Mouse (Mus musculus) lung, postnatal 0 days (tissue): ENCODE measurements around the gene Olfr1395.

Experiments used
- CTCF ChIP-seq: IDR thresholded peaks from 2 replicates; pipeline ENCODE4 v1.5.1; 2016; ENCODE audit warnings: antibody characterized with exemption, mild to moderate bottlenecking
- EP300 ChIP-seq: IDR thresholded peaks from 2 replicates; pipeline ENCODE4 v1.6.1; 2016; ENCODE audit warnings: antibody characterized with exemption, mild to moderate bottlenecking, control low read depth

DNA sequence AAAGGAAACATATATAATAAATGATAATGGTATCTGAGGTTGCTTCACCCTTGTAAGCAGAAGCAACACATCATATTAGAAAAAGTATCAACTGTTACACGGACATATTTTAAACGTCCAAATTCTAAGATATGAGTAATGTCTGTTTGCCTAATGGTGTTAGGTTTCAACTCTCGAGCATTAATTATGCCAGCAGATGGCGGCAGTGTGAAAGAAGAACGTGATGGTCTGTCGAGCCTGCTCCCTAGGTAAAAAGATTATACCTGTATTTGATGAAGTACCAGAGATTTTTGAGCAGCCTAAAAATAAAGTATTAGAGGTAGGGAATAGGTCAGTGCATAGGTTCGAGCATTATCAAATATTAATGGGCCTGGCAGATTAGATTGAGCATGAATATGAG is 47.7 kb downstream of the Olfr1395 start:
- peak; percentile 81 for TF ChIP-seq CTCF
- TF ChIP-seq EP300 = no peak
